Mouse (Mus musculus) spleen, postnatal 4 days (tissue): ENCODE results near the gene Lman2l.

Experiments
- DNase-seq, 2 experiments: peaks; one replicate each; pipeline ENCODE4 v3.0.0; 2022; ENCODE audit warnings: low spot score in 2 of 2

Gene Lman2l

DNA sequence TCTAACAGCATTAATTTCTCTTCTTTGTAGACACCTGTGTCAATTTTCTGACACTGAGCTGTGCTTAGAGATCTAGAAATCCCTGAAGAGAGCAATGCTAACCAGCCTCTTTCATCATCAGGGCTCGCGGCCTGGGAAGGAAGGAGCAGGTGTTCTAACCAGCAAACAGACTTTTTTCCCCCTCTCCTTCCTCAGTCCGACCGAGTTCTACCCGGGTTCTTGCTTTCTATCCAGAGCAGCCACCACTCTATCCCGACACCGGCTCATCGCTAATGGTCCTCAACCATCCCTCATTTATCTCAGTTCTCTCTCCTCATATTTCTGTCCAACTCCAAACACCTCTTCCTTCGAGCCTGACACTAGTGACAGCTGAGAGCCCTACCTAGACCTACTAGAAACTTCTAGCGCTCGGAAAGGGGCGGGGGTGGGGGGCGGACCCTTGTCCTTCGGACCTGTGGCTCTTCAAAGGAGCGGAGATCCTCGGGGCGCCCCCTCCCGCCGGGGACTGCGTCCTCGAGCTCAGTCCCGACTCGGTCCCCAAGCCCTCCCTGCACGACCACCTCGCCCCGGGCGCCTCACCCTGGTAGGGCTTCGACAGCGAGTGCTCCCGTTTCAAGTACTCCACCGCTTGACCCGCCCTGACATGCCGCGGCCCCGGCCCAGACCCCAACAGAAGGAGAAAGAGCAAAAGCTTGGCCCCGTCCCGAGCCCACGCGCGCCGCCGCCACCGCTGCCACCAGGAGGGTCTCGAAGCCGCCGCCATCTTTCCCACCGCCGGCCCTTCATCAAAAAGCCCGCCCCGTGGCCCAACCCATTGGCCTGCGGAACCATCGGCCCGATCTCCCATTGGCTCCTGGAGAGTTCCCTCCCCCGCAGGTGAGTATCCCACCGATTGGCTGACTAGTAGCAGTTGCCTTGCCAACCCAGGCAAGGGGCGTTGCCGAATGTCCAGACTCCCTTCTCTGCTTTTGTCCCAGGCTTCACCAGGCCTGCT is at the start of gene Lman2l:
Lman2l (minus strand) TSS at position 801 of the 994 bp plus-strand sequence.
- peak; percentile 95 to 97 for DNase-seq

DNA sequence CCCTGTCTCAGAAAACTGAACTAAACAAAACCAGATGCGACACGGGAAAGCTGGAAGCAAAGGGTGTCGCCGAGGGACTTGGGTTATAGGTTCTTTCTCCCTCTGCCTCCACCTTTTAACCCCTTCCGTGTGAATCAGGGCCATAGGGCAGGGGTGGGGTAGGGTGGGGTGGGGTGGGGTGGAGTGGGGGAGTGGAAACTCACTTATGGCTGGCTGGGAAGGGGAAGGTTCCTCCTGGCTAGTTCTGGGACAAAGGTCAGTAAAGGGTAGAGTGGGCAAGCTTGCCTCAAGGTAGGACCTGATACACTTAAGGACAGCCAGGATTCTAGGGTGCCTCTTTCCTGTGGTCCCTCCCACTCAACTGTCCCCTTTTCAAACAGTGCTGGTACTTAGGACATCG is 48.2 kb upstream of the Lman2l start:
- no peak for DNase-seq

DNA sequence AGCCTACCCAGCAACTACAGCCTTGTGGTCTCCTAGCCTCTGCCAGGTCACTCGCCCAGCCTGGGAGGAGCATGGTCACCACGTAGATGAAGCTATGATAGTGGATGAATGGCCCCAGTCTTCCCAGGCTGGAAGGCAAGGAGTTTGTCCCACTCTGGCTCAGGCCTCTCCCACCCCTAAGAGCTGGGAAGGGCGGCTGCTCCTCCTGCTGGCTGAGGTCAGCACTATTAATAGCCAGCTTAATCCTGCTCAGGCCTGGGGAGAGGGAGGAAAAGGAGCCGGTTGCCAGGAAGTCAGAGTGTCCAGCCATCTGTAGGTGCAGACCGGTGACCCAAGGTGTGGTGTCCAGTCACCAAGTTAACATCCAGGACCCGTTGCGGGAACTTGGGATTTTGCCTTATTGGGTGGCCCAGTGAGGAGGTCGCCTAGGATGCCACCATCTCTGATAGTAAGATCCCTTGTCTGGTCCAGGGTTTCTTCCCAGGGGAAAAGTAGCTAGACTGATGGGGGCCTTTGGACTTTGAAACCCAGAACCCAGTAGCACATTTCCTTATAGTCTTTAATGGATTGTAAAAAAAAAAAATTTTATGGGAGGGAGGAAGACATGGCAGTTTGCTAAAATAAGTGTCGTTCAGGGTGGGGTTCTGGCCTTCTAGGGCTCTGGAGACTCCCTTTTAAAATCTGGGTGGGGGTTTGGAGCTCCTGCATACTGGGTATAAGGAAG is 47.5 kb upstream of the Lman2l start:
- no peak for DNase-seq

DNA sequence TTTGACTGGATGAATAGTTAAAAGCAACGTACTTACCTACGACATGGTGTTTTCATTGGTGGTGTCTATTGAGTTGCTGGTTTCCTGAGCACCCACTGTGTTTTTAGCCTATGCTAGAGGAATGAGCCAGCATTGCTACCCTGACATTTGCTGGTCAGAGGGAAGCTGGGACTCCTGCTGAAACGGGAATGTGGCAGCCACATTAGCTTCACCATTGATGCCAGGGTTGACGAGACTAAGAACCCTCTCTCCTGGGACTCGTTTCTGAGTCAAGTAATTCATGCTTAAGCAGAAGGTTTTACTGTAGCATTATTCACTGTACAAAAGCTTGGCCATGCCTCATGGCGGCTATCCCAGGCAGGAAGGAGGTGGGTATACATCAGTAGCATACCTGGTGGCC is 44.6 kb upstream of the Lman2l start:
- no peak for DNase-seq

DNA sequence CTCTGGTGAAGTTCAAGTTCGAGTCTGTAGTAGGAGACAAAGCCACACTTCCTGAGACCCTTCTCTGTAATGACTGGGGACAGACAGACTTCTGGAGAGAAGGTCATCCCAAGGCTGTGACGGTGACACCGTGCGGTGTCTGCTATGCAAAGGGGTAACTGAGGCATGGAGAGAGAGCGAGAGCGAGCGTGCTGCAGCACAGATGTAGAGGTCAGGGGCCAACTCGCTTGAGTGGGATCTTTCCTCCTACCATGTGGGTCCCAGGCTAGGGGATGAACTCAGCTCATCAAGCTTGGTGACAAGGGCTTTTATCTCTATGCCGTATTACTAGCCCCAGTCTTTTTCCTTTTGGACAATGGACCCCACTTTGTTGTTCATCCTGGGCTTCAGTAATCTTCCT is 42.0 kb upstream of the Lman2l start:
- DNase-seq = no peak

DNA sequence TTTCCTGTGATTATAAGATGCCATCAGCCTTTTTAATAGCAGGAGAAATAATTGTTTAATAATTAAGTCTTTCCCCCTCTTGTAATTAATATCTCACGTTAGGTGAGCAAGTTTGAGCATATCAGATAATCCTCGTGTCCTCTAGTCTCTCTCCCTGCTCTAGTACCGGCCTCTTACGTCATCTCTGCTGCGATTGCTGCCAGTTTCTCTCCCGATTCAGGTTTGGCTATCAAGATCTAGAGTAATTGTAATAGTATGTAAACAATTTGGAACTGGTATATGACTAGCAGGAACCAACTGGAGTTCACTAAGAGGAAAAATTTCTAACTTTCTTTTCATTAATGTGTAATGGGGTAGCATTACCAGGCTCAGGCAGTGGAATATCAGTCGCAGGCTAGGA is 40.0 kb upstream of the Lman2l start:
- DNase-seq = no peak

DNA sequence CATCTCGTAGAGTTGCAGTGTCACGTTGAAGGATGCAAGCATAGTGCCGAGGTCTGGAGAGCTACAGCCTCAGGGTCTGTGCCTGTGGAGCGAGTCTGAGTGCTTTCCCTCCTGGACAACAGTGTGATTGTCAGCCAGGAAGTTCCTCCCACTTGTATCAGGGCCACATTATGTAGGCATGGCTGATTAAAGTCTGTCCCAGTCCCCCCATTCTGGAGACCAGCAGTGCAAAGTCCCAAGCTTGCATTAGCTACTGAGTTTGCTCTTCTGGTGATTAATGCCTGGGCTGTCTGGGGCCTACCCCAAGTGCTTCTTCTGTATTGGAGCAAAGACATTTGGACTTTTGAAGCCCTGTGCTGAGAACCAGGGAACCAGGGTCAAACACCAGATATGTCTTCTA is 38.8 kb upstream of the Lman2l start:
- DNase-seq = no peak

DNA sequence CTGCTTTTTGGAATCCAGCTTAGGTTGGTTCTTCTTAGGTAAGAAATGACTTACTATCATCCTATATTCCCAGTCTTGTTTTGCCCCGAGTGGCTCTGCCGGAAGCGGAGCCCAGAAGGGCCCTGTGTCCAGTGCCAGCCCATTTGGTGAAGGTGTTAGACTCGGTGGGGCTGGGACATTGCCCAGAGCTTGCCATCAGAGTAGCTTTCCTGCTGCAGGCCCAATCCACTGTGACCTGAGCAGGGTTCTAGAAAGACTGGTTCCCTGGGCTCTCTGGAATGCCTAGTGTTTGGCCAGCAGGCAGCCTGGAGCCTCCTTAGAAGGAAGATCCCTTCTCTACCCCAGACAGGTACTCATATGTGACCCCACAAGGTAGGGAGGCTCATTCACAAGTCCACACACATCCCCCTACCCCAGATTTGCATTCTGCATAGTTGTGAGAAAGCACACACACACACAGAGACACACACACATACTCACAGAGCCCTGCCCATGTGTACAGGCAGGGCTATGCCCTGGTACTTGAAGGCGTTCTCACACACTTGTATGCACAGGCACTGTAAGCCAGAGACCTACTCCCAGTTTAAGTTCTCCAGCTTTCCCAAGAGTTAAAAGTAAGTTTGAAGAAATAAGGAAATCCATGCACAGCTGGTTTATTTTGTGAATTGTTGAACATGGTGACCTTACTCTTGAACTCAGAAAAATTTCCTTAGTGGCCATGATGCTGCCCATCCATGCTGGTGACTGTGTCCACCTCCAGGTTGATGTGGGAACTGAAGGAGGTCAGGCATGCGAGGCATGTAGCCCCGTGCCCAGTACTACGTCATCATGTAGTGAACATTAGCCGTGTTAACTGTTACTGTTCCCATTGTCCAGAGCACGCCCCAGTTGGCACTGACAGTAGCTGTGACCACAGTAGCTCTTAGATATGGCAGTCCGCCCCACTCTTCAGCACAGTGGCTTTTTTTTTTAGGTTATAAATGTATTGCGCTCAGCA is 35.1 kb upstream of the Lman2l start:
- DNase-seq = no peak

DNA sequence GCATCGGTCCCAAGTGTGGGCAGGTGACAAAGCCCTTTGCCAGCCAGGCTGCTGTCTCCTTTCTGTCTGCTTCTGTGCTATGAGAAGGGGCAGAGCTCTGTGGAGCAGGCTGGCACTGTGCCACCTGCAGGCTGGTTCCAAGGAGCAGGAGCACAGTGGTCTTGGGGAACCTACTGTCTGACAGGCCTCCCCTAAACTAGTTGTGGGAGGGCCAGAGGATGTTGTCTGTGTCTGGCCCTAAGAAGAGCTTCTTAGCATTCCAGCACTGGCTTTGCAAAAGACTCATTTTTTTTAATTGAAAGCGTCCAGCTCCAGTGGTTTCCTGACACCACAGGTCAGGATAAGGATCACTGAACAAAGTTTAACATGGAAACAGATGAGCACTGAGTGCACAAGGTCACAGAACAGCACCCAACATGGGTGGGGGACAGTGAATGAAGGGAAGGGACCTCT is 33.3 kb upstream of the Lman2l start:
- no peak for DNase-seq

DNA sequence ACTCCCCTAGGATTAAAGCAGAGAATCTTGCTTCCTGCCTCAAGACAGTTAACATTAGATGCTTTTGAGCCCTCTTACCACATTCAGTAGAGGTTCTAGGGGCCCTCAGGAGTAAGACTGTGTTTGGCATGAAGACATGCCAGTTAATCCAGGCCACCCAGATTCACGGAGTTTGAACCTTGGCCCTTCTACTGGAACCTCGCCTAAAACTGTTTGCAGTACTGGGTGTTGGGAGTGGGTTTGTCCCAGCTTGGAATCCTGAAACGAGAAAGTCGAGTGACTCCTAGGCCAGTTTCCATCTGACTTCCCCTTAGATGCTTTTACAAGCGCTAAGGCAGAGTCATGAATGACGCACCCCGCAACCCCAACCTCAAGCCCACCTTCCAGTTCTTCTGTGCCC is 31.4 kb upstream of the Lman2l start:
- DNase-seq = no peak

DNA sequence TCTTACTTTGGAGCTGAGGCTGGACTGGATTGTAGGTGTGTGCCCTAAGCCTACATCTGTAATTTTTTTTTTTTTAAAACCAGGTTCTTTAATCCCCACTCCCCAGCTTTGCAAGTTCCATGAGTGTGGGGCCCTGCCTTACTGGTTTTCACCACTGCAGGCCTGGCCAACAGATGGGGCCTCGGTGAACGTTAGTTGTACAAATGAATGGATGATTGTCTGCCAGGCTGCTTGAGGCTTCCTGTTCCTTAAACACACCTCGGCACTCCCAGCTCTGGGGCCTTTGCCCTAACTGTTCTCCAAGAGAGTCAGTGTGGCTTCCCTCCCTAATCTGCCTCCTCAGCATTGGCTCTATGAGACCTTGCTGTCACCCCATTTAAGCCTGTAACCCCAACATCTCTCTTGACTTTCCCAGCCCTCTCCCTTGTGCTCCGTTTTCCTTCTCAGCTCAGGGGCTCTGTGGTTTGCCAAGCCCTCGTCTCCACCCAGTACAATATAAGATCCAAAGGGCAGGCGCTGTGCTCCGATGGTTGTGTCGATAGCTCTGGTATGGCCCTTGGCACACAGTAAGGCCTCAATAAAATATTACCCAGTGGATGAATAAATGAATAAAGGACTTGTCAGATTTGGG is 30.5 kb upstream of the Lman2l start:
- DNase-seq = no peak

DNA sequence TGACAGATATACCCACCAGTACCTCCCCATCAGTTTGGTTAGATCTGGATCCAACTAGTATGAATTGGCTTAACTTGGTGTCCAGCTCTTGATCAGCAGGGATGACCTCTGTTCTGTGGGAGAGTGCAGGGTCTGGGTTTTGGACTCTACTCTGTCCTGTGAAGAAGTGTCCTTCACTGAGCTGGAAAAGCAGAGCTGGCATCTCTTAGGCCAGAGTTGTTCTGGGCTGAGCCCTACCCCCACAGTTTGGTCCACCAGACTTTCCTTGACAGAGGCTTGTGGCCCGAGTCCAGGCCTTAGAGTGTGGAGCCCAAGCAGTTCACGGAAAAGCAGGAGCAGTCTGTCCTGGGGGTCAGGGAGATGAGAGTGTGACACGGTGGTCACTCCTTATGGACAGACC is 29.6 kb upstream of the Lman2l start:
- no peak for DNase-seq

DNA sequence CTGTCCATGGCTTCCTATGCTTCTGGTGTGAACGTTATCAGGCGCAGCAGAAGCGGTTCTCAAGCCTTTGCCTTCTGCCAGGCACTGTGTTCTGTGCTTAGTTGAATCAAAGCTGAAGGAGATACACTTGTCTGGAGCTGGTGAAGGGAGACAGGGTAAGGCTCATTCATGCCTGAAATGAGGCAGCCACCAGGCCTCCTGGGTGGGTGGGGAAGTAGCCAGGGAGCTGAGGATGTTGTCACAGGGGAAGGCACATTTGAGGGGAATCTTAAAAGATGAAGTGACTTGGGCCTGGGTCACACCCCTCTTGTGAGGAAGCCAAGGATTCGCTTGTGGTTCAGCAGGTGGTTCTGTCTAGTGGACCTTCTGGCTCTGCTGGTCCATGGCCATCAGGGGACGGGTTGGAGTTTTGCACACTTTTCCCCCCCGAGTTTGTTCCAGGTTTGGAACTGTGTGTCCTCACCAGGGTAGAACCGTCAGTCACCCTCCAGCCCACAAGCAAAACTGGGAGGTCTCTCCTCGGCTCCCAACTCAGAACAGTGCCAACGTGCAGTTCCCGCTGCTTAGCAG is 28.2 kb upstream of the Lman2l start:
- no peak for DNase-seq

DNA sequence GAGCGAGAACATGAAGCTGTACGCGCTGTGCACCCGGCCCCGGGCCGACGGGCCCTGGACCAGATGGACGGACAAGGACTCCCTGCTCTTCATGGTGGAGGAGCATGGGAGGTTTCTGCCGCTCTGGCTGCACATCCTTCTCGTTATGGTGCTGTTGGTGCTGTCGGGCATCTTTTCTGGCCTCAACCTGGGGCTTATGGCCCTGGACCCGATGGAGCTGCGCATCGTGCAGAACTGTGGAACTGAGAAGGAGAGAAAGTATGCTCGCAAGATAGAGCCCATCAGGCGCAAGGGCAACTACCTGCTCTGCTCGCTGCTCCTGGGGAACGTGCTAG is 27.0 kb upstream of the Lman2l start:
- peak in 1 of 2 experiments; percentile 36 for DNase-seq

DNA sequence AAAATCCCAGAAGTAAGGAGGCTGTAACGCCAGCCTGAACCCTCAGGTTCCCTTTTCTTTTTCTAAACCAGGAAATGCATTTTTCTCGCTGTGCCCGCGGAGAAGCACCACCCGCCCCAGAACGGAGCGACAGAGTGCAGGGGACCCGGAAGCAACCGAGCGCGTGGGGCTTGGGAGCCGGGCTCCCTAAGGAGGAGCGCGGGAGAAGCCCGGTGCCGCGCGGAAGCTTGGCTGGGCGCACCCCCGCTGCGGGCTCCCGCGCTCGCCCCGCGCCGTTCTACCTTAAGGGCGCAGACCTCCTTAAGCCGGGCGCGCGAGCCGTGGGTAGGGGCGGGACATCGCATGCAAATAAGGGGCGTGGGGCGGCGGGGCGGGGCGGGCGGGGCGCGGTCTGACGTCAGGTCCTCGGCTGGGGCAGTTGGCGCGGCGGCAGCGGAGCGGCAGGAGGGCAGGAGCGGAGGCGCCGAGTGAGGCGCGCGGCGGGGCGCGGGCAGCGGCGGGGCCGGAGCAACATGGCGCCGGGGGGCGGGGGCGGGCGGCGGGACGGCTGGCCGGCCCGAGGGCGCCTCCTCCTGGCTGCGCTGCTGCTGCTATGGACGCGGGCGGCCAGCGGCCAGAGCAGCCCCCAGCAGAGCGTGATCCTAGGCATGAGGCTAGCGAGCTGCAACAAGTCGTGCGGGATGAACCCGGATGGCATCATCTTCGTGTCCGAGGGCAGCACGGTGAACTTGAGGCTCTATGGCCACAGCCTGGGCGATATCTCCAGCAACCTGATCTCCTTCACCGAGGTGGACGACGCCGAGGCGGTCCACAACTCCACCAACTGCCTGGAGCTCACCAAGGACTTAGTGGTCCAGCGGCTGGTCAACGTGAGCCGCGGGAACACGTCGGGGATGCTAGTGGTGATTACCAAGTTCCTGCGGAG is 26.4 kb upstream of the Lman2l start, which contains the start of gene Cnnm4:
Cnnm4 (plus strand) TSS at position 440 of the 925 bp plus-strand sequence.
- peak; percentile 88 to 94 for DNase-seq

DNA sequence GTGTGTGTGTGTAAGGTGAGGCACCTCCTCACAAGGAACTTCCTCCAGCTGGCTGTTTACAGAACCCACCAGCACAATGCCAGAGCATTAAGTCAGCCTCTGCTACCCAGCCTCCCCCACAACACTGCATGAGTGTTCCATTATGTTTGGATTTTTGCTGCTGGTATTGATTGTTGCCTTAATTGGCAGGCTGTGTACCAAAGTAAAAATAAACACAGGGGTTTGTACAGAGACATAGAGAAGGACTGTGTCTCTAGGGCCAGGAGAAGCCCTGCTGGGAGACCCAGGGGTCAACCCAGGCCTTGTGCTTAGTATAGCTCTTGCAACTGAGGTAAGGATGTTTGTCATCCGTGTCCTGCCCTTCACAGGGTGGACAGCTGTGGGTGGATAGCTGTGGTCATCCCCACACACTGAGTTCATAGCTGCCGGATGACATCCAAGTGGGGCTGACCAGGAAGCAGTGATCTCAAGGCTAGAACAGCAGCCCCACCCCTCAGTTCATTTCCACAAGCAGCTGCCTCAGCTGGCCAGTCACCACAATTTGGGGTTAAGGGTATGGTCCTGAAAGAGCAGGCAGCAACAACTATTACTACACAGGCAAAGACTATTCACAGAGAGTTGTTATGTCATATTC is 24.9 kb upstream of the Lman2l start:
- no peak for DNase-seq

DNA sequence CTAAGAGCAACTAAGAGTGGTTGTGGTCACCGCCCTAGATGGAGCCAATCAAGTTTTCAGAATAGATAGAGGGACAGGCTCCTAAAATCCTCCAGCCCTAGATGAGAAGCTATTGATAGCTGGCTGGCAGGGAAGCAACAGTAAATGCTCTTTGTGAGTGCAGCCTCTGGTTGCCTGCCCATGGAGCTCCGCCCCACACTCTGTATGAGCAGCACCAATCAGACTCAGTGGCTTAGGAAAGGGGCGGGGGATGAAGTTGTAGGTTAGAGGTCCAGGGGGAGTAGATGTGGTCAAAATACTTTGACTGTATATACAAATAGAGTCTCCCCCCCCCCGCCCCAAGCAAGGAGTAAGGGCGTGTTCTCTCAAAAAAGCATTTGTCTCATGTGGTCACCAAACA is 22.4 kb upstream of the Lman2l start:
- no peak for DNase-seq

DNA sequence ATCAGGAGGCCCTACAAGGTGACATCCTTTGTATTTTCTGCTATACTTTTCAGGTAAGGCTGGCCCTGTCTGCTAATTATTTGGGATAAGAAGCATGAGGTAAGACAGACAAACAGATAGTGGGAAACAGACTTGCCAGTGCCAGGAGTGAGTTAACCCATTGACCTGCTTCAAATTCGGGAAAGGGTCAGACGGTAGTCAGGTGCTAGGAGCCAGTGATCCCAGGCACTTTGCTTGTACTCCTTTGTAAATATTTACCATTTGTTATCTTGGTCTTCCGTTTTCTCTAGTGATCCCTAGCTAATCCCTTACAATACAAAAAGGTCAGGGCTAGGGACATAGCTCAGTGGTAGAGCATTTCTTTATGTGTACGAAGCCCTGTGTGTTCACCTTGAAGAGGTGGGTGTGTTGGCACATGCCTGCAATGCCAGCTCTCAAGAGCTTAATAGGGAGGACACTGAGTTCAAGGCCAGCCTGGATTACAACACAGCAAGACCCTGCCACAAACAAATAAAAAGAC is 20.6 kb upstream of the Lman2l start:
- DNase-seq = no peak

DNA sequence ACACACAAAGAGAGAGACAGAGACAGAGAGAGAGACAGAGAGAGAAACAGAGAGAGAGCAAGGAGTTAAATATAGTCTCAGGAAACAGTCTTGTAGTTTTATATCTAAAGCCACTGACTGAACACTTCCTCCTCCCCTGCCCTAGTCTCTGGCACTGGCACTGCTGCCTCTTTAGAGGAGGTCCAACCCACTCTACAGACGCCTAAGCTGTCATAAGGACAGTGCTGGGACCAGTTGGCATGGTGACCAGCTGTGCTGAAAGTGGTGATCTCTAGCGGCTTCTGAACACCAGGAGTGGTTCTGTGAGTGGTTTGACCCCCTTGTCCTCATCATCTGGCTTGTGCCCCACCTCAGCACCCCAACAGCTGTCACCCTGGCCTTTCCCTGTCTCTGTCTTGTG is 16.8 kb upstream of the Lman2l start:
- DNase-seq = no peak
